Mouse (Mus musculus) monocyte, adult 5-6 weeks (primary cell): ENCODE measurements at regions not wholly inside any gene's neighbourhood (a gene's known extent, or its start where the extent isn't known, plus 50 kb on each side); places are given as distances from the start of the nearest gene placed in this dataset.
A peak's percentile ranks its signal among the peaks of the same experiment; 100 is the strongest.

Experiments used
- ATAC-seq: fragments of 153-309, 156-312 bp; replicated peaks from 2 replicates; pipeline ENCODE4 v1.8.0; 2017; ENCODE audit warnings: mild to moderate bottlenecking; ENCODE audit not compliant: low TSS enrichment, insufficient number of reproducible peaks, severe bottlenecking, poor library complexity, low FRiP score

DNA sequence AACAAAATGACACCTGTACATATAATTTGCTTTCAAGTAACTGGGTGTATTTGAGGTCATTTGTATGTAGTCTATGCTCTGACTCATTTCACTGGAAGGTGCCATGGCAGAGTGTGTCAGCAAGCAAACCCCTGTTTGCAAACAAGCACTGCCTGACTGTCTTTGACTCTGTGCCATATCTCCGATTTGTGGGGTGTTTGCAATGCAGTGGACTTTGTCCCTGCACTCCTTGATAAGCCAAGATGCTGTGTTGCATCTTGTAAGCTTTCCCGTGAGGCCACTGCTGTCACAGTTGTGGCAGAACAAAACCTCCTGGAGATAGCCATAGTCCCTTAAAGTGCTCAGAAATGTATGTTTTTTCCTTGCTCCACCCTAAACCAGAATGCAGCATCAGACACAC lies 165.7 kb upstream of the Smarca2 start:
- no peak for ATAC-seq

DNA sequence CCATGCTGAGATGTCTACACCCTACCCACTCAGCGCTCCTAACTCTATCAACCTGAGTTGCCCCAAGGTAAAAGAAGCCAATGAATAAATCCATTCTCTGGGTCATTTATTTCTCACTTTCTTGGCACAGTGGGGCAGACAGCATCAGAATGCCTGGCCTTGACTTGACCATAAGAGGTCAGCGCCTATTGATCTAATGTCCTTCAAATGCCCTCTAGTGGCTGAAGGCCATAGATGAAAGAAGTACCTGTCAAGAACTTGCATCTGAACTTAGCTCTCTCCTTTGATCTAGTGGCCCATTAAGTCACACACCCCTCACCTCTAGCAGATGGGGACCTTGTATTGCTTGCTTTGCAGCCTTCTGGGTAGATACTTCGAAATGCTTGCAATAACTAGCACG lies 159.5 kb upstream of the Smarca2 start:
- no peak for ATAC-seq

DNA sequence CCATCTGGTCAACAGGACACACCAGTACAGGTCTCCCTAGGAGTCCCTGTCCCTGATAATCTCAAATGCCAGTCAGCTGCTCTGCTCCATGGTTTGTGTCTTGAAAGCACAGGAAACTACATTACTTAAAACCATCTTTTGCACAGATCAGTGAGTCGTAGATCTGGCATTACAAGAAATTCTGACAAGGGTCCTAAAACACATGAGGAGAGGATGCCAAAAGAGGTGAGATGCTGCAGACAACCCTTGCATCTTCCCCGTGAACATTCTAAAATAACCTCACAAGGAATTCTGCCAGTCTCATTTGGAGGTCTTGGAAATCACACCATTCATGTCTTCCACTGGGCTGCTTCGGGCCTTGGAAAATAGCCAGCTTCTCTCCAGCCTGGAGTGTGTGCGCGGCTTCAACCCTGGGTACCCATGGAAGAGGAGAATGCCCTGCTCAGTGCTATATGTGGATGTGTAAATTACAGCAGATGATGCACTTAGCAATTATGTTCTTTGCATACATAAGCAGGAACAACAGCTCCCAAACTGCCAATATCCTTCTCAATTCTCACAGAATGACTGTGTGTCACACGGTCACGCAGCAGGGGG lies 157.3 kb upstream of the Smarca2 start:
- ATAC-seq, result no peak

DNA sequence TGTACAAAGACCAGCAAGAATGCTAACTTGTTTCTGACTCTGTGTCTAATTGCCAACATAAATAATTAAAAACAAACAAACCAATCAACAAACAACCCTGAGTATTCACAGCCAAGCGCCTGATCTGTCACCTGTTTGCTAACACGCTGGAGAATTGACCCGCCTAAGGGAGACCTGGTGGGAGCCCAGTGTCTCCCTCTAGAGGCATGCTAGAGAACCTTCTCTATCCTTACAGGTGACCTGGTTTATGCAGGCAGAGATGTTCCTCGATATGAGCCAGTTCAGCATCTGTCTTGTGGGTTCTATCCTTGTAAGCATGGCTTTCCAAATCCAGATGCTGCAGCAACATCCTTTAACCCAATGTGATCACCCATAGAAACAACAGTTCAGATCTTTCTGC lies 143.1 kb upstream of the Smarca2 start:
- no peak for ATAC-seq

DNA sequence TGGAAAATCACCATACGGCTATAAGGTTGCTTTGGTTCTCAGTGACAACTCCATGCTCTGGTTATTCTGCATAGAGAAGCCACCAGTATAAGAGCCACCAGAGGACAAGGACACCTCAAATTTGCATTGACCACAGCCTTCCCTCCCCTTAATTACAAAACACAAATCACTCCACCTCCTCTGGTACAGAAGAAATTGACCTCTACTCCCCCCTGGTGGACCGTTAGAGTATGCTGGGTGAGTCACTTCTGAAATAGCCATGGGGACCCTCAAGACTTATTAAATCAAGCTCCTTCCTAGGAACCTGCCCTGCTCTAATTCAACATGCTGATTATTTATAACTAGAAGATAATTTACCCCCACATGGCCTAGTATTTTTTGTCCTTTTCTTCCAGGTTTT lies 139.6 kb upstream of the Smarca2 start:
- ATAC-seq, result no peak

DNA sequence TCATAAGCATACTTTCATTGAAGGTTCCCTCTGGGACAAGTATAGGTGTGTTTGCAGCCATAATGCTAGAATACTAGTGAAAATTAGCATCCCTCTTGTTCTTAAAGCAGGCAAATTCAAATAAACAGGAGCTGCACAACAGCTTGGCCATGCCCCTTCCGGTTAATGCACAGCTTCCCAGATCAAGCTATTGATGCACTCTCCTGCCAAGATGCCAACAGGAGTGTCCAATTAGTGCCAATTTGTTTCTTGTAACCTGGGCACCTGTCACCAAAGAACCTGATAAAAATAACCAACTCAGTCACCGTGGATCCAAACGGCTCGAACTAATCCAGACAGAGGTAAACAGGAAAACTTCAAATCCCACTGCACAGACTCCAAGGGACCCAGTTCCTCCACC lies 138.6 kb upstream of the Smarca2 start:
- no peak for ATAC-seq

DNA sequence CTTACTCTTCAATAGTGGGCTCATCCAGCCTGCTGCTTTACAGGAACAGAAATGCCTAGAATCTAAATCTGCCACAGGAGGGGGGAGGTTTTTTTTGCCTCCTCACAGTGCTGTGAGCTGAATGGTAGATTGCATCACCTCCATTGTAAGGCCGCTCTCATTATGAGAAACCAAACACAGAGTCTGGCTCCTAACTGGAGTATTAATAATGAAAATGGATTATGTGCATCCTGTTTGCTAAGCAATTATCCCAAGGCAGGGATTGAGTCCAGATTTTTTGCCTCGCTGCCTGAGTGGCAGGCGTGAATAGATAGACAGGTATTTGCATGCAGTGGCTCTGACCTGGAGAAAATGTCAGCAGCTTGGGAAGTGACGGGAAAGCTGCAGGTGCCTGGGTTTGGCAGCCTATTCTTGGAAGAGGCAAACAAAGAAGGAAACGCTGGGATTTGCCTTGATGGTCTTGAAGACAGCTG lies 137.6 kb upstream of the Smarca2 start:
- no peak for ATAC-seq

DNA sequence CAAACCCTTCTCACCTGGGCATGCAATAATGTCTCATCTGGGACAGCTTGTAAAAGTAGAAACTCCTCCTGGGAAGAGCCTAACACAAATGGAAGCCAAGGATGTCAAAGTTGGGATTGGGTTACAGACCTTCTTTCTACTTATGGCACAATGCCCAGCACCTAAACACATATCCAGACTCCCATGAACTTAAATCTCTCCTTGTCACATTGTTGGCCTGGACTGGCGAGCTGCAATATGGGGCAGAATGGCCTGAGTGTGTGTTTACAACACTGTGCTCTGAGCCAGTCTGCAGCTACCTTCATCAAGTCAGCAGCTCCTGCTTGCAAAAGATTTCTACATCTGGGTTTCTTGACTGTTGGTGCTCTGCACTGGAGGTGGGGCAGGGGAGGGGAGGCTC lies 132.2 kb upstream of the Smarca2 start:
- no peak for ATAC-seq

DNA sequence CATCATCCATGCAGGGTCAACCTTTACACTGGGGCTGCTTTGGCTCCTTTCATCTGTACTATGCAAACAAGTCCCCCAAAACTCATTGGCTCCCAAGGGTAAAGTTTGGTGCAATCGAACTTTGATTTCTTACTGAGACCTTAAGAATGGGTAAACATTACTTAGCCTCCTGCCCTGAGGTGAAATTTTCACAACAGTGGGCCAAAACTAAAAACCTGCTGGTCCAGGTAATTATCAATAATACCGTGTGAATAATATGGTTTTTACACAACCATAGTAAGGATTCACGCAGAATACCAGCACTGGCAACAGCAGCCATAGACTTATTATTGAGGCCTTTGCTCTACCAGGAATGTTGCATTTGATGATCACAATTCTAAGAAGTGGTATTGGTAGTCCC lies 131.6 kb upstream of the Smarca2 start:
- ATAC-seq, result no peak

DNA sequence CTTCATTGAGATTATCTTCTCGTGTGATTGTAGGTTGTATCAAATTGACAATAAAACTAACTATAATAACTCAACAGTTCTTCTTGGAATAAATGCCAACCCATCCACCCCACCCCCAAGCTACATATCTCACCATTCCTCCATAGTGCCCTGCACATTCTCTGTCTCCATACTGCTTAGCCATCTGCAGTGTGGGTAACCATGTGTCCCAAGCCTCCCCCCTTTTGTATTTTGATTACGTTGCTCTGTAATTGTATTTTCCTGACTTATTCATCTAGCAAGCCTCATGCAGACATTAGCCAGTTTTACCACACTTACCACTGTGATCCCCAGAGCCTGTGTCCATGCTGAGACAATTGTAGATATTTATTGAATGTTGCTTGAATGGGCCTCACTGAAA lies 129.7 kb upstream of the Smarca2 start:
- ATAC-seq, result no peak

DNA sequence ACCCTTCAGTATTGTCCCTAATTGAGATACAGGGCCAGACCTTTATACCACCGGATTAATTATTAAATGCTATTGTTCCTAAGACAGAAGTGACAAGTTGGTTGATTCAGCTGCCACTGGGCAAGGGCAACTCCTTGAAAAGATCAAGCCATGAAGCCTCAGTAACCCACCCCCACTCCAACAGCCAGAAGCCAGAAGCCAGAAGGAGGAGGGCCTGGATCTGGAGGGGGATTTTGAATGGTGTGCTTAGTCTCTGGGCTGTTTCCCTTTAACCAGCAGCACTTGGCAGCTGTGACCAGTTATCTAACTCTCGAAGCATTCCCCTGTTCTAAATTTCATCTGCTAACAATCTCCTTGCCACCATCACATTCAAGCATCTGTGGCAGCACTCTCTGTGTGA lies 129.1 kb upstream of the Smarca2 start:
- ATAC-seq, result no peak

DNA sequence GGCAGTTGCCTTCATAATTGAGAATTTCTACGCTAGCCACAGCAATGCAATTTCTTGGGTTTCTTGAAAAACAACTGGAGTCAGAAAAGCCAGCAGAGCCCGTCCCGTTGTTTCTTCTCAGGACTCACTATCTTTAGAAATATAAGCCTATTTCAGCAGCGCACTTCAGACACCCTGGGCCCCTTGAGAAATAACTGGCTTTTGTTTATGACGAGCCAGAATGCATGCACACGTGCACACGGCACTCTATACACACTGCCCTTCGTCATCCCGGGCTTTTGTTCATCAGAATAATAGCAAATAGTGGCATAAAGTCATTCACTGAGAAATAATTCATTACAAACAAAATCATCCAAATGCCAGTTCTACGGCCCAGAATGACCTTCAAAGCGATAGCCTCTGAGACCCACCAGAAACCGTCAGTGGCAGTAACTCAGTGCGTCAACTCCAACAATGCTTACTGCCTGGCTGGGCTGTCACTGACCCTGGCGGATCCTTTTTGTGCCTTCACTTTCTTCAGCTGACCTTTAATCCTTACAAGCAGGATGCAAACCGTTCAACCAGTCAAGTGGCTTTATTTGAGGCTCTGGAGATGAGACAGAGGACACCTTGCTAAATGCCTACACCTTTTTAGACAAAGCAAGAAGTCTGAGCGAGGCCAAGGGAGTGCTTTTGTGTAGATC lies 126.7 kb upstream of the Smarca2 start:
- no peak for ATAC-seq

DNA sequence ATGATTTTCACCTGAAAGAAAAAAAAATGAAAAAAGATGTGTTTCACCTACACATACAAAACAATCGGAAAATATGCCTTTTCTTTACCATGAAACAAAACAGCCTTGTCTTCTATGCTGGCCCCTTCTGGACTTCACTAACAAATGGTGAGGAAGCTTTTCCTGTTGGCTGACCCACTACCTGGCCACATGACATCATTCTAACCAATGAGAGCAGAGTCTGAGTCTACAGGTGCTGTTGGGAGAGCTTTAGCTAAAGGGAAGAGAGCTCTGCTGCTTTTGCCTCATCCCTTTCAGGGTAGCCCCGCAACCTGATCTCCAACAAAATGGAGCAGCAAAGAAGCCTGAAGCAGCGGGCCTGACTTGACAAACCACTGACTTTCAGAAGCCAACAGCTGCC lies 120.5 kb upstream of the Smarca2 start:
- ATAC-seq, result no peak

DNA sequence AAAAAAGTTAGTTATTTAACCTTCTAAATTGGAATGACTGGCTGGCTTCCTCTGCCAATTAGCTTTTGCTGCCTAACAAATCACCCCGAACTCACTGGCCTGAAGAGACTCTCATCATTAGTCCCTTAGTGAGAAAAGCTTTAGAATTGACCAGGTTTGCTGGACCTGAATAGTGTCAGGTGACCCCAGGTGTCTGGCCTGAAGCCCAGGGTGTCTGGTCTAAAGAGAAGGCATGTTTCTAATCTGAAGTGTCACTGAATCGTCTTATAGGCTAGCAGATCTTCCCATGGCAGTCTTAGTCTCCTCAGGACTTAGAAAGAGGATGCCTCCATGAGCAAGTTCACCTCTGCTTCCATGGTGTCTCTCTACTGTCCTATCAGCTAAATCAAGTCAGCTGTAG lies 112.0 kb upstream of the Smarca2 start:
- ATAC-seq, result no peak

DNA sequence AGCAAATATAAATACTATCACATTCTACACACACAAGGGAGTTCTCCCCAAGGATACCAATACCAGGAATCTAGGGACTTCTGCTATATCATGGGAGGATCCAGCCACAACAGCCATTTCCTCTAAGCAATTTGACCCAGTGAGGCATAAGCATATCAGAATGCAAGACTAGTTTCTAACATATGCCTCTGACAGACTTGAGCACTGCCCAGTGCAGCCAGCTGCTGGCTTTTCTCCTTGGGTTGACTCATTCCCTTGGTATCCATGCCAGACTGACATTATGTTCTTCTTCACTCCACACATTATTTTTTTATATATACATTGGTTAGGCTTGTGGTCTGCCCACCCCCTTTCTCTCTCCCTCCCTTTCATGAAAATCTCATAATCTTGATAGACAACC lies 103.8 kb upstream of the Smarca2 start:
- ATAC-seq, result no peak

DNA sequence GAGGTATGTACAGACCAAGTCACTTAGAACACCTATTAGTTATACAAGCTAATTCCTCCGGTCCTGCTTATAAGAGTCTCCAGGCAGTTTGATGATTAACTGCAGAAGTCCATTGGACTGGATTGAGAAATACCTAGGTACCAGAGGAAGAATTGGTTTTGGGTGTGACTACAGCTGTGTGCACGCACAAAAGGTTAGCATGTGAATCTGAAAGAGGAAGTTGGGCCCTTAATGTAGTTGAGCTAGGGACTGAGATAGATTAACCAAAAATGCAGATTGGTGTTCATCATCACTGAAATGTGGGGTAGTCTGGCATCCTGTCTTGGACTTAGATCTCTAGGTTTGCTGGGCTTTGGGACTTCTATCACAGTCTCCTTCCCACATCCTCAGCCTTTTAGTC lies 100.8 kb upstream of the Smarca2 start:
- peak; percentile 61 for ATAC-seq

DNA sequence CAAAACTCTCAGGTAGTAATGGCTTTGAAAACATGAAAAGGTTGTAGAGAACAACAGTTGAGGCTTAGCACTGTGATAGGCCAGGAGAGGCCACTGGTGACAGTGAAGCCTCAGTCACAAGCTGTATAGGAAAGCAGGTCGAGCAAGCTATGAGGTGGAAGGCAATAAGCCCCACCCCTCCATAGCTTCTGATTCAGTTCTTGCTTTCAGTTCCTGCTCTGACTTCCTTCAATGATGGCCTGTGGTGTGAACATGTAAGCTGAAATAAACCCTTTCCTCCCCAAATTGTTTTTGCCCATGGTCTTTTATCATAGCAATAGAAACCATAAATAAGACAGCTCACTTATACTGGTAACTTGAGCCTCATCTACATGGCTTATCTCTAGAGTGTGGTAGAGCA lies 98.0 kb upstream of the Smarca2 start:
- peak; percentile 74 for ATAC-seq

DNA sequence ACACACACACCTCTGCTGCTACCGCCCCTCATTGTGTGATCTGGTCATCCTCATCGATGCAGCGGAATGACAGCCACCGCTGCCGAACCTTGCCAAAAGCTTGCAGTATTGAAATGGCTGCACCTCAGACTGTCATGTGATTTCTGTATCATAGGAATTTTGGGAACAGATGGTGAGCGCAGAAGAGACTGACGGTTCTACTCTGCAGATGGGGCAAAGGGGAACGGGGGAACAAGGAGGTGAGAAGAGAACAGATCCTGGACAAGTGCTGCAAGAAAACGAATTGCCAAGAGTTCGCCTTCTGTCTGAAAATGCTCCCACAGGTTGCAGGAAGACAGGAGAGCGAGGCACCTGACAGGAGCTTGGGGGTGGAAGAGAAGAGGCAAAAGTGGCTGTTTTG lies 96.9 kb upstream of the Smarca2 start:
- ATAC-seq, result no peak

DNA sequence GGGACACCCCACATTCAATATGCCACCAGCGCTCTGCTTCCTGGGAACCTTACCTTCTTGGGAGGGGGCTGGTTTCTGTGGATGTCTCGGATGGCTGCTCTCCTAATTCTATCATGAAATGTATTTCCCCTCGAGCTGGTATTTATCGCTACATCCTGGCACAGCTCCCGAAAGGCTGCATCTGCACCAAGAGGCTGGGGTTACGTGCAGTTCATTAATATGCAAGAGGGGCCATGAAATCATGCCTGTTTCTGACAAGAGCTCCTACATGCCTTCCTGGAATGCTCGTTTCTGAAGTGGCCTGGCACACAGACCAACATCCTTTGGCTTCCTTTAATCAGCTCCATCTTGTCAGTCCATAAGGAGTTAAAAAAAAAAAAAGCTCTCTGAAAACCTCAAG lies 96.2 kb upstream of the Smarca2 start:
- ATAC-seq, result no peak

DNA sequence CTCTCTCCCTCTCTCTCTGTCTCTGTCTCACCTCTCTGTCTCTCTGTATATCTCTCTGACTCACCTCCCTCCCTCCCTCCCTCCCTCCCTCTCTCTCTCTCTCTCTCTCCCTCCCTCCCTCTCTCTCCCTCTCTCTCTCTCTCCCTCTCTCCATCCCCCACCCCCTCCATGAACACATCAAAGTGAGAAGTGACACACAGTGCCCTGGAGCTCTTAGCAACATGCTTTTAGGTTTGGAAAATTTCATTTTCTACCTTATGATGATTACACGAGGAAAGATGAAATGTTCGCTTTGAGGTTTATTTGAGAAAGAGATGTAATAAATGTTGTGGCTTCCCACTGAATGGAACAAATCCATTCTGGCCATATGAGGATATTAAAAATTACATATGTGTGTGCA lies 95.6 kb upstream of the Smarca2 start:
- no peak for ATAC-seq

DNA sequence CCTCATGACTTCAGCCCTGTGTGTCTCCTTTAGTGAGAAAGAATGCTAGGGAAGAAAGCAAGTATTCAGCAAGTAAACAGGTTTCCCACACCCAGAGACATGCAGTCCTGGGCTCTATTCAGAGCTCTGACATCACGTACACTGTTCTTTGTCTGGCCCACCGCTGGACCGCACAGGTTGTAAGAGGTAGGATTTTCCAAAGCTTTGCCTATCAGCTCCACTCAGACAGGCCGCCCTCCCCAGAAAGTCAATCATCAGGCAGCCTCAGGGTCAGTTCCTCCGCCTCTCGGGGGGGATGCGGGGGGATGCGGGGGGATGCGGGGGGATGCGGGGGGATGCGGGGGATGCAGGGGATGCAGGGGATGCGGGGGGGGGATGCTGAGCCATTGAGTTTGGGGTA lies 94.7 kb upstream of the Smarca2 start:
- no peak for ATAC-seq
